Mouse (Mus musculus) gastrocnemius, postnatal 10 days (tissue): ENCODE data around the gene Gpatch8. TPM values are rescaled to one million over a fixed set of nuclear protein-coding genes. Genes with fewer than 3 reads are reported as not detected.

ENCODE experiments used
- DNase-seq: peaks from one replicate; pipeline ENCODE4 v3.0.0; 2021; ENCODE audit warnings: mixed read lengths
- long read RNA-seq, 2 experiments: library from polyadenylated mRNA; stranded (forward); transcript quantifications; one replicate each; pipeline ENCODE4 v2.0.0; 2021
- total RNA-seq, 2 experiments: library from RNA; stranded (reverse); gene quantifications; 2 replicates each; pipeline ENCODE4 v1.2.3; 2021

Gene Gpatch8
- total RNA-seq = 10 to 100 TPM; 28.9 to 33.9 TPM
- long read RNA-seq, experiment 1, full-length matches to known transcripts = 10 of 16 reads
- long read RNA-seq, experiment 1, partial matches to known transcripts = 0 of 16 reads
- long read RNA-seq, experiment 1, other reads (novel, unspliced or antisense) = 6 of 16 reads
- long read RNA-seq, experiment 2, full-length matches to known transcripts = 6 of 12 reads
- long read RNA-seq, experiment 2, partial matches to known transcripts = 6 of 12 reads
- long read RNA-seq, experiment 2, other reads (novel, unspliced or antisense) = 0 of 12 reads

DNA sequence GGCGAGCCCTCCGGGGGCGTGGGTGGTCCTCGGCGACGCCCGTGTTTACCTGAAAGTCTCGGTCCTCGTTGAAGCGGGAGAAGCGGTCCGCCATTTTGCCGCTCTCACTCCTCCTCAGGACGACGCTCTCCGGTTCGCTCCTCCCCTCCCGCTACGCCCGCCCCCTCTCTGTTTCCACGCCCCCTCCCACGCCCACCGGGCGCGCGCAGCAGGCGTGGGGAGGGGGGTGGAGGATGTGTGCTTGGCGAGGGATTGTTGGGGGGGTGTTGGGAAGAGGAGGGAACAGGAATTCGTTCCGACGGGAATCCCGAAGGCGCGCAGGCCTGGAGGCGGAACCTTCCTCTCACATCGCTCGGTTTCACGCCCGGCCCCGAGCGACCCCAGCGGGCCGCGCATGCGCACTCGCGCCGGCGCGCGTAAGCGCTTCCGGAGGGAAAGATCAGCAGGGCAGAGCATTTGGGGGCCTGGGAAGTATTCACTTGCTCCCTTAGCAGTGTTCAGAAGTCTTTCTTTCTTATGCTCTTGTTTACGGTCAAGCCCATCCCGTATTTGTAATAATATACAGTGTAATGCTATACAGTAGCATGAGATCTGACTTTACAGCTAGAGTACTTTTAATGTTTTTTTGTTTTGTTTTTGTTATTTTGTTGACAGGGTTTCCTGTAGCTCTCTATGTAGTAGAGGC is at the start of gene Gpatch8:
TSS of gene Gpatch8 (minus strand) at position 362 of the 685 bp plus-strand sequence.
- peak; percentile 94 for DNase-seq

DNA sequence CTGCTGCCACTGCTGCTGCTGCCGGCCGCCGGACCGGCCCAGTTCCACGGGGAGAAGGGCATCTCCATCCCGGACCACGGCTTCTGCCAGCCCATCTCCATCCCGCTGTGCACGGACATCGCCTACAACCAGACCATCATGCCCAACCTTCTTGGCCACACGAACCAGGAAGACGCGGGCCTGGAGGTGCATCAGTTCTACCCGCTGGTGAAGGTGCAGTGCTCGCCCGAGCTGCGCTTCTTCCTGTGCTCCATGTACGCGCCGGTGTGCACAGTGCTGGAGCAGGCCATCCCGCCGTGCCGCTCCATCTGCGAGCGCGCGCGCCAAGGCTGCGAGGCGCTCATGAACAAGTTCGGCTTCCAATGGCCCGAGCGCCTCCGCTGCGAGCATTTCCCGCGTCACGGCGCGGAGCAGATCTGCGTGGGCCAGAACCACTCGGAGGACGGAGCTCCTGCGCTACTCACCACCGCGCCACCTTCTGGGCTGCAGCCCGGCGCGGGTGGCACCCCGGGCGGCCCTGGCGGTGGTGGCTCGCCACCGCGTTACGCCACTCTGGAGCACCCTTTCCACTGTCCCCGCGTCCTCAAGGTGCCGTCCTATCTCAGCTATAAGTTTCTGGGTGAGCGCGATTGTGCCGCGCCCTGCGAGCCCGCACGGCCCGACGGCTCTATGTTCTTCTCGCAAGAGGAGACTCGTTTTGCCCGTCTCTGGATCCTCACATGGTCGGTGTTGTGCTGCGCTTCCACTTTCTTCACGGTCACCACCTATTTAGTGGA is 48.8 kb upstream of the Gpatch8 start:
- DNase-seq = peak; percentile 47

DNA sequence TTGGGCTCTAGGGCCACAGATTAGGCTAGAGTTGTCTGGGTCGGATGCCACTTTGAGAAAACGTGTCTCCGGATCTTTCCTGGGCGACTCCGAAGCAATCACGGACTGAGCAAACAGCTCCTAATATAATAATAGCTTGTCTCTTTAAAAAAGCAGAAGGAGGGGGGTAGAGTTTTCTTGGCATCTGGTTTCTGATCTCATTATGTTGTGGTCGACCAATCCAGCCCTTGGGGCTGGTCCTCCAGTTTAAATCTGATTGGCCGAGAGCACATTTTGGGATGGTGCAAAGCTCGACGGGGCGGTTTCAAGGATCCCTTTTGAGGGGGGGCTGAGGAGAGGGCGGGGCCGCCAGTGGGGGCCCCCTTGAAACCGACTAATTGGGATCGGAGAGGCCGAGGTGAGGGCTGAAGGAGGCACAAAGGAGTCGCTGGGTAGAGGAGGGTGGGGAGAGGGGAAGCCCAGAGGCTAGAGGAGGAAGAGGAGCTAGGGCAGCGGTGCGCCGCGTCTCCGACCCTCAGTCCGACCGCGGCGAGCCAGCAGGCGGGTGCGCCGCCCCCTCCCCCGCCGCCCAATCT is 47.9 kb upstream of the Gpatch8 start, which contains the start of gene Fzd2:
TSS of gene Fzd2 (plus strand) at position 387 of the 575 bp plus-strand sequence.
- DNase-seq = peak; percentile 71

DNA sequence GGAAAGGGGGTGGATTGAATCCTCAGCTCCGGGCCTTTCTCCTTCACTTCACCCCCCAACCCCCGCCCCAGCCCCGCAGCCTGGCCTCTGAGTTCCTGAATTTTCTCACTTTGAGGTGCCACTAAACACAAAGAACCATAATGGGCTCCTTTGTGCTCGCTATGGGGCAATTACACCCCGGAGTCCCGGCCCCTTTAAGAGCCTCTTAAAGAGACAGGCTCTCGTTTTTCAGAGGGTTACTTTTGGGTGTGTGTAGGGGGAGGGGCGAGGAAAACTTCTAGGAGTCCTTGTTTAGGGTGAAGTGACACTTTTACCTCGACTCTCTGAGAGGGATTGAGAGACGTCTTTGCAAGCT is 47.3 kb upstream of the Gpatch8 start:
- no peak for DNase-seq

DNA sequence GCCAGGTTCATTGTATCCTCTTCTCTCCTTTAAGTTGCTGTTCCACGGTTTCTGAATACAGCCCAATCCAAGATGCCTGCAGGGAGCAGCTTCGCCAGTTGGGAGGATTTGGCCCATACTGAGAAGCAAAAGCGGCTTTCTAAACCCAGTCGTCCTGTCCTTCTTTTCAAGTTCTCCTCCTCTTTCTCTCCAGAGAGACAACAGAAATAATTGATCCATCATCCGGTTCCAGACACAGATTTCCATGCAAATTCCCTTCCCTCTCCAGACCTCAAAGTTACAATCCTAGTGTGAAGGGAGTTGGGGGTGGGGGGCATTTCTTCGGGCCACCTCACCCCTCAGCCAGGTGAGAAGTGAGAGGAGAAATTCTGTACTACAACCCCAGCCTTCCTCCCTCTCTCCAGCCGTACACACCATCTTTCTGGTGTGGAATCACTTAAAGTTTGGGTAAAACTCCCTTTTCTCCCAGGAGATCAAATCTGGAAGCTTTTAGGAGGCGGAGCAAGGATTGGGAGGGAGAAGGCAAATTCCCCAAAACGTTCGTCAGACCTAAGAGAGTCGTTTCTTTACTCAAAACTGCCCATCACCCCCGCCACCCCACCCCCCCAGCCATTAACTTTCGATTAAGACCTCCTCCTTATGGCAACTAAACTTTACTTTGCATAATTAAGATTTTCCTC is 46.8 kb upstream of the Gpatch8 start:
- DNase-seq = no peak

GRCm38 (mm10) chr11:102599912-102600311 is 43.7 kb upstream of the Gpatch8 start:
- no peak for DNase-seq

DNA sequence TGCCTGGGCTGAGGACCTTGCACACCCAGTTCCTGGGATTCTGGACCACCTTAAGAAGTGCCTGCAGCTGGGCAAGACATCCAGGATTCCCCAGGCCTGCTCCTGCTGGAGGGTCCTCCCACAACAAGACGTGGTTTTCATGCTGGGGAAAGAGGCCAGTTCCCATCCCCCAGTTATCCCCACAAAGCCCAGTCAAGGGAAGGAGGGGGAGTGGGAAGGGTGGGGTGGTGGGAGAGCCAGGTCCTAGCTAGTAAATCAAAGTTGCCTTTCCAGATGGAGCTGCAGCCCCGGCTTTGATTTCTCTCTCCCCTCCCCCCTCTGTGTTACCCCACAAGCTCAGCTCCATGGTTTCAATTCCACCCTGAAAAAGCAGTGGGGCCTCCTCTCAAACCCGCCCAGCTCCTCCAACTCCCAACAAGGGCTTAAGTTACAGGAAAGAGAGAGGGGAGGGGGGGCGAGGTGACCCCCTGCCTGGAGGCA is 39.2 kb upstream of the Gpatch8 start:
- no peak for DNase-seq

- no peak for DNase-seq
These were observed 31.4 kb upstream of the Gpatch8 start for GRCm38 (mm10) chr11:102587554-102587953.

- DNase-seq = no peak
These were observed 30.4 kb upstream of the Gpatch8 start for GRCm38 (mm10) chr11:102586445-102587130.

DNA sequence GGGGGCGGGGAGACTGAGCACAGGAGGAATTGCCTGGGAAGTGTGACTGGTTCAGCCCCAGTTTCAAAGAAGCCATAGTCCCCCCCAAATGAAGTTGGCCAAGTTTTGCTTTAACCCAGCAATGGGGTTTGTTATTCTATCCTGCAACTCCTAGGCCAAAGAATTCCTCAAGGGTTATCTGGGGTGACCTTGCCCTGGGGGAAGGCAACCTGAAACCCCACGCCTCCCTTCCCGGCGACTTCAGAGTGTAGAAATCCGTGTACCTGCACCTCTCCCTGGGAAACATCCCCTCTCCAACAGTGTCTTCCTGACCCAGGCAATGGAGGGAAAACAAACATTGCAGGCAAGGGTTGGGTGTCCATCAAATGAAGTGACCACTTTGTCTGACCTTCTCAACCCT is 26.5 kb upstream of the Gpatch8 start:
- no peak for DNase-seq

- DNase-seq = no peak
These were observed 25.9 kb upstream of the Gpatch8 start for GRCm38 (mm10) chr11:102582016-102582610.

DNA sequence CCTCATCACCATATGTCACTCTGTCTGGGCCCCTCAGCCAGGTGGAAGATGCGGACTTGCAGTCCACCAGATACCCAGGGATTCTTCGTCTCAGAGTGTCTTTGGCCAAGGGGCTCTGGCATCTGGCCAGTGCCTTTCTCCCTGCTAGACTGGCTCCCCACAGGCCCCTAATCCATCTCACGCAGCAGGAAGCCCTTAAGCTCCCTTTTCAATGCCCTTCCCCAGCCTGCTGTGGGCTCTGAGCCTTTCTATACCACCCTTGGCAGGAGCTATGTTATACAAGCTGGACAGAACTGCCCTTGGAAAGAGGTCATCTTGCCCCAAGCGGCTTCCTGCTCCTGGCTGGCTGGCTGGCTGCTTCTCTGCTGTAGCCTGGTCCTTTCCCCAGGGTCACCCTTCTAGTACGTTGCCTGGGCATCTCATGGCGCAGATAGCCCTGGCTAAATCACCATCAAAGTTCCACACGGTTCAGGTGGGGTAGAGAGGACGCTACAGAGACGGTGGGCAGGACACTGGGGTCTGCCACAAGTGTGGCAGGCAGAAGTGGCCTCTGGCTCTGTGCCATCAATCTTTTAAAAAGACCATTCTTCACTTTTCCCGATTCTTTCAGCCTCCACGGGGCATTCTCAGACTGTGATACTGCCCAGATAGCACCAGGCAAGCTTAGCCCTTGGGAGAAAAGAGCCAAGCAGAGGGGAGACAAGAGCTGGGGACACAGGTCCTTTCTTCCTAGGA is 25.3 kb upstream of the Gpatch8 start:
- DNase-seq = no peak

- no peak for DNase-seq
These were observed 23.8 kb upstream of the Gpatch8 start for GRCm38 (mm10) chr11:102580034-102580330.

- peak; percentile 35 for DNase-seq
These were observed 23.2 kb upstream of the Gpatch8 start, which contains the start of gene Gm11627 for GRCm38 (mm10) chr11:102579165-102580033. TSS of gene Gm11627 (minus strand) at chr11:102579461.

- peak; percentile 91 for DNase-seq
These were observed 22.3 kb upstream of the Gpatch8 start for GRCm38 (mm10) chr11:102578341-102579118.

GRCm38 (mm10) chr11:102576050-102576754 is 20.0 kb upstream of the Gpatch8 start:
- DNase-seq = no peak

DNA sequence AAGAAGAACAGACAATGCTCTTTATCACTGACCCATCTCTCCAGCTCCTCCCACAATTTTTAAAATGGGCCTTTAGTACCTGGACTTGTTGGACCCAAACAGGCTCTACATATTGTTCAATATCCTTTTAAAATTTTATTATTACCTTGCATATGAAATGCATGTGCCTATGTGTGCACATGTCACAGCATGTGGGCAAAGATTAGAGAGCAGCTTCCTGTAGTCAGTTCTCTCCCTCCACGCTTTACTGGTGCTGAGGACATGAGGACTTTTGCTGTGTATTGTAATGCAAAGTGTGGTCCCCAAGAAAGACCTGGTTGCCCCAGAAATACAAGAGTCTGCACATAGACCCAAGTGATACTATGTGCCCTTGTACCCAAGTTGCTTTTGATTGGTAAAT is 18.8 kb upstream of the Gpatch8 start:
- DNase-seq = no peak
